Mouse (Mus musculus) embryonic facial prominence, embryonic 10.5 days (tissue): Measurements from ENCODE around the gene Zfp286. TPM values are rescaled to one million over a fixed set of nuclear protein-coding genes. Genes with fewer than 3 reads are reported as not detected.

Experiments
- DNase-seq: peaks from one replicate; pipeline ENCODE4 v3.0.0-alpha.2; 2017; ENCODE audit warnings: low spot score
- H3K27ac ChIP-seq: fragments of 300-500 bp; sonication (generic); replicated peaks from 2 replicates; pipeline ENCODE4 v1.5.1; 2016; ENCODE audit warnings: mild to moderate bottlenecking
- H3K27me3 ChIP-seq: fragments of 300-500 bp; sonication (generic); replicated peaks from 2 replicates; pipeline ENCODE4 v1.6.1; 2016; ENCODE audit warnings: low read depth, mild to moderate bottlenecking; ENCODE audit not compliant: poor library complexity, severe bottlenecking
- H3K36me3 ChIP-seq: fragments of 300-500 bp; sonication (generic); replicated peaks from 2 replicates; pipeline ENCODE4 v1.6.1; 2016; ENCODE audit warnings: mild to moderate bottlenecking, moderate library complexity
- H3K4me1 ChIP-seq: fragments of 300-500 bp; sonication (generic); 2 replicates; pipeline ENCODE4 v1.6.1; 2016
- H3K4me3 ChIP-seq: fragments of 300-500 bp; sonication (generic); 2 replicates; pipeline ENCODE4 v1.5.1; 2016; ENCODE audit warnings: mild to moderate bottlenecking, moderate library complexity
- H3K9me3 ChIP-seq: fragments of 300-500 bp; sonication (generic); 2 replicates; pipeline ENCODE4 v1.6.1; 2016; ENCODE audit warnings: mild to moderate bottlenecking
- WGBS: fragments of 180-500 bp; shearing (Covaris S2); methylation state at CpG from one replicate; pipeline ENCODE4 v1.1.7; 2016; 5-methylcytosine and 5-hydroxymethylcytosine counted together
- polyA plus RNA-seq: library from polyadenylated mRNA; unstranded; fragments of >200 nt; fragmentation: Nextera tagmentation; extraction: Ambion mirVana; gene quantifications from 2 replicates; pipeline ENCODE4 v1.2.1, GENCODE M21; 2016

Gene Zfp286
- polyA plus RNA-seq, 1 experiment from 2014 or later: 28.5 TPM

DNA sequence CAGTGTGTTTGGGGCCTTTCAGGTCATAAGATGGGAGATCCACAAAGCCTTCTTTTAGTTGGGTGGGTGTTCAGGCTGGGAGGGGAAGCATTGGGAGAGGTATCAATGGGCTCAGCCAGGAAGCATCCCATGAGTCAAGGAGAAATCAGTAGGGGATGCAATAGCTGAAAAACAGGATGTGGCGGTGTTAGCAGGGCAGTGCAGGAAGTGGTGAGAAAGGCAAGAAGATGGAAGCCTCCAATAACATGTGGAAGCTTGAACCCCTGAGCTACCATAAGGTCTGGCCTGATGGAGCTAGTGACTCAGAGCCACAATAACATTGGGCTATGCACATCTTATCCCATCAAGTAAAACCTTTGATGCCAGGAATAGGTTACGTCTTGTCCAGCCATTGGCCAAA, 48.1 kb downstream of the Zfp286 start:
- WGBS: 89% methylated on average over 2 of the region's 2 CpGs
- Histone ChIP-seq H3K27me3 (peaks cover 4% of the 10 kb centered on the region; the same call in 1 of the 2 replicates), H3K4me1 (peaks cover 30% of the 10 kb centered on the region), H3K4me3 (no peak overlapping the region), H3K27ac (peak overlapping the region; percentile 81; the same call in 1 of the 2 replicates), H3K36me3 (no peaks in the 10 kb centered on the region), H3K9me3 (no peaks in the 10 kb centered on the region)
- DNase-seq: no peak

DNA sequence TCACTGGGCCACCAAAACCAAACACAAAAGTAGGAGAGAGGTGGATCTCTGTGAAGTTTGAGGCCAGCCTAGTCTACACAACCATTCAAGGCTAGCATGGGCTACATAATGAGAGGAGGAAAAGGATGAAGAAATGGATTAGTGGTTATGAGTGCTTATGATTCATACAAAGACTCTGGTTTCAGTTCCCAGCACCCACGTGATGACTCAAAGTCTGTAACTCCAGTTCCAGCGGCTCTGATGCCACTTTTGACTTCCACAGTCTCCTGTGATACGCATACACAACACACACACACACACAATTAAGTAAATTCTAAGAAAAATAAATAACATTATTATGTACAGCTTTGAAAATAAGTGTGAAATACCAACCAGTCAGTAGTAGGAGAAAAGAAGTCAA, 56.6 kb downstream of the Zfp286 start:
- 88% methylated on average over 3 of the region's 3 CpGs for WGBS
- H3K4me3 ChIP-seq: no peak overlapping the region

DNA sequence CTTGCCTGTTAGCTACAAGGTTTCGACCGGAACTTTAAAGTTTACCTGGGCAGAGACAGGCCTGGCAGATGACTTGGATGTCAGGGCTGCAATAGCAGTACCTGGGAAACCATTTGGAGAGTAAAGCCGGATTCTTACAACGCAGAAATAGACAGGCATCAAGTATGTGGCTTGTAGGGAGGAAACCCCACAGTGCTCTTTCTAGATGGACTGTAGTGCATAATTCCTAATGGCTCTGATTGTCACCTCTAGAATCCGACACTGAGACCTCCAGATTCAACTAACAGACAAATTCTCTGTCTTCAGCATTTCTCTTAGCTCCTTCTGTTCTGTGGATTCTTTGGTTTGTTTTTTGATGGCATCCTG, 57.3 kb downstream of the Zfp286 start:
- Histone ChIP-seq H3K27ac (peak overlapping the region; percentile 92; the same call in 1 of the 2 replicates), H3K4me3 (peak overlapping the region; percentile 82)

More for the DNA sequence above, 56.6 kb downstream of the Zfp286 start:
- no peak for DNase-seq
- no peak overlapping the region for H3K27ac ChIP-seq
- H3K9me3 ChIP-seq: no peaks in the 10 kb centered on the region
- H3K4me1 ChIP-seq: peaks cover 18% of the 10 kb centered on the region
- H3K27me3 ChIP-seq: no peaks in the 10 kb centered on the region; the same call in 1 of the 2 replicates
- H3K36me3 ChIP-seq: peaks cover 14% of the 10 kb centered on the region

DNA sequence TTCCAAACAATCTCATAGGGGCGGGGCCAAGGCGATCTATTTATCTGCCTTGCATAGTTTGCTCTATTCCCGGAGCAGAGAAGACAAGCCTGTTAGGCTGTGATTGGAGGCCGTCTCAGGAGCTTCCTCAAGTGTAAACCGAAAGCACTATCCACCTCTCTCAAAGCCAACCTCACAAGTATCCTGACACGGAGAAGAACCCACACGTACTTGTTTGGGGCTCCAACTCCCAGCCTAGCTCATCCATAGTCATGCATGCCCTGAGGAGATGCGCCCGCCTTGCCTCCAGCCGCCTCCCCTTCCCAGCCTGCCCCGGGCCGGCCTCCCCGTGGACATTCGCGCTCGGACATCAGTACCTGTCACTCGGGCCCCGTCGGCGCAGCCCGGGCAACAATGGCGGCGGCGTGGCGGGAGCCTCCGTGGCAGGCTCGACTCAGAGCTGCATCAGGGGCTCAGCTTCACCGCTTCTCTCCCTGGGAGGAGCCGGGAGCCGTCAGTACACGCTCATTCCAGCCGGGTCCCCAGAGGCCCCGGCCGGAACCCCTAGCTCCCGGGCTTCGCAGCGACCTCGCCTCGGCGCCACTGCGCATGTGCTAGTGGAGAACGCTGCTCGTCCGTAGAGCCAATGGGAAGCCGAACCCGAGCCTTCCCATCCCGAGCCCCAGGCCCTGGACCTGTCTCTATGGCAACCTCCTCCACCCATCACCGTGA, 57.8 kb downstream of the Zfp286 start, which contains the start of gene Zfp287:
Gene Zfp287, minus strand, starts transcription at position 595 of the 711 bp plus-strand sequence.
- peak; percentile 95 for DNase-seq
- peaks cover 22% of the 10 kb centered on the region for H3K36me3 ChIP-seq

More for the DNA sequence above, 57.3 kb downstream of the Zfp286 start:
- Histone ChIP-seq H3K9me3 (no peaks in the 10 kb centered on the region), H3K27me3 (no peaks in the 10 kb centered on the region; the same call in 1 of the 2 replicates), H3K36me3 (peaks cover 21% of the 10 kb centered on the region), H3K4me1 (peaks cover 18% of the 10 kb centered on the region)
- WGBS: 11% methylated on average over 5 of the region's 5 CpGs
- DNase-seq: no peak

DNA sequence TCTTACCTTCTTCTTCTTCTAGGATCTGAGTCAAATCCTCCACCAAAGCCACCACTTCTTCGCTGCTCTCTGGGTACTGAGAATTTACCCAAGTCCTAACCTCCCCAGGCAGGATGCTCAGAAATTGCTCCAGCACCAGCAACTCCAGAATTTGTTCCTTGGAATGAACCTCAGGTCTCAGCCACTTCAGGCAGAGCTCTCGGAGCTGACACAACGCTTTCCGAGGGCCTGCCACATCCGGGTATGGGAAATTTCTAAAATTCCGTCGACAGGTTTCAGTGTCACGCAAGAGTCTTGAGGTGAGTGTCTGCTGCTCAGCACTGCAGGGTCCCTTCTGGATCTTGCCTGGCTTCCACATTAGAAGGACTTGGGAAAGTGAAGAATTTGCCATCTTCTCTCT, 61.0 kb downstream of the Zfp286 start:
- Histone ChIP-seq H3K36me3 (peaks cover 53% of the 10 kb centered on the region), H3K4me1 (peaks cover 18% of the 10 kb centered on the region)

More for the DNA sequence above, 57.8 kb downstream of the Zfp286 start, which contains the start of gene Zfp287:
- Histone ChIP-seq H3K27me3 (no peaks in the 10 kb centered on the region; the same call in 1 of the 2 replicates), H3K9me3 (no peaks in the 10 kb centered on the region), H3K27ac (peak within 1 kb of the TSS; percentile 92), H3K4me1 (peaks cover 18% of the 10 kb centered on the region), H3K4me3 (peak within 1 kb of the TSS; percentile 82)
- WGBS: under 1% methylated on average over 48 of the region's 48 CpGs

DNA sequence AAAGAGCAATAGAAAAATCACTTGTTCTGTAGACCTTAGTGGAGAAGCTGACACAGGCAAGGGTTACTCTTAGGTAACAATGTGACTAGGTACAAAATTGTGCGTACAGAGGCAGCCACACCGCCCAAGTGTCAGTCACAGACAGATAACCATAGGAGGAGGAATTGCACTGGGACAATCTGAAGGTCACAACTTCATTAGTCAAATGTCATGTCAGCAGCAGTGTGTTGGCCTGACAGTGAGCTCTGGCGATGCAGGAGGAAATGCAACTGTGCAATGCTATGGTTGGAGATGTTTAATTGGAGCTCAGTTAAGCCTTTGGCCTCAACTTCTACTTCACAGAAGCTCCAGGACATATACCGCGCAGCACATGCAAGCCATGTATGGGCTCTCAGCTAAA, 78.6 kb downstream of the Zfp286 start:
- Histone ChIP-seq H3K4me3 (no peak overlapping the region), H3K27ac (no peak overlapping the region), H3K36me3 (peaks cover 56% of the 10 kb centered on the region), H3K9me3 (no peaks in the 10 kb centered on the region), H3K27me3 (no peaks in the 10 kb centered on the region), H3K4me1 (no peaks in the 10 kb centered on the region)
- DNase-seq: no peak
- 92% methylated on average over 5 of the region's 5 CpGs for WGBS

More for the DNA sequence above, 61.0 kb downstream of the Zfp286 start:
- no peak for DNase-seq
- H3K9me3 ChIP-seq: no peaks in the 10 kb centered on the region
- H3K4me3 ChIP-seq: no peak overlapping the region
- 92% methylated on average over 8 of the region's 8 CpGs for WGBS
- no peaks in the 10 kb centered on the region for H3K27me3 ChIP-seq
- H3K27ac ChIP-seq: no peak overlapping the region

DNA sequence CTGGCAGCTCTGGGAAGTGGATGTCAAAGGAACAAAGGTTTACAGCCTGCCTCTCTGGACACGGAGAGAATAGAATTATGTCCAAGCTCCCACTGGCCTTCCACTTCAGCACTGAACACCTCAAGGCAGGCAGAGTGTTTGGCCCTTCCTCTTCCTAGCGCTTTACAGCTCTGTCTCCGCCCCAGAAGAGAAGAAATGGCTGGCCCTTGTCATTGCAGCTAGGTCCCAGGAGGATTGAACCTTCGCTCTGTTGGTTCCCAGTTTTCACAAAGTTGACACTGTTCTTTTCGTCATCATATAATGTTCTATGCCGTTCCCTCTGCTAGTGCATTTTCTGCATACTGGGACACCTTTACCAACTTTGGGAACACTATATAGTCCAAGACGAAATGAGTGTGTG, 81.0 kb downstream of the Zfp286 start:
- H3K27me3 ChIP-seq: no peaks in the 10 kb centered on the region
- no peak for DNase-seq
- no peaks in the 10 kb centered on the region for H3K9me3 ChIP-seq
- H3K4me1 ChIP-seq: no peaks in the 10 kb centered on the region
- peaks cover 36% of the 10 kb centered on the region for H3K36me3 ChIP-seq
- WGBS: 84% methylated on average over 7 of the region's 7 CpGs
- H3K27ac ChIP-seq: no peak overlapping the region
- no peak overlapping the region for H3K4me3 ChIP-seq

DNA sequence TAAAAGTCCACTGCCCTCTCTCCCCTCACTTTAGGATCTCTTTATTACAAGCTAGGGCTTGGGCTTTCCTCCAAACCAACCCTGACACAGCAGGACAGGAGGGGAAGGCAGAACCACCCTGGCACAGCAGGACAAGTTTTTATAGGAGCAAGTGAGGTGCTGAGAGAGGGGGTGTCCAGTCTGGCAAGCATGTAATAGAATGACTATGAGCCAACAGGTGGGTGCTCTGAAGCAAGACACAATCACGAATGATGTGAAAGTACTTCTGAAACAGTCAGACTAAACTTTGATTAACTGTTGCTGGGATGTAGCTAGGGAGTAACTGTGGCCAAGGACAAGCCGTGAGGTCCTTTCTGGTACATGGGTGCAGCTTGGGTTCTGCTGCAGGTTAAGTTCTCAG, 83.1 kb downstream of the Zfp286 start:
- no peak for DNase-seq
- no peak overlapping the region for H3K27ac ChIP-seq
- WGBS: 92% methylated on average over 2 of the region's 2 CpGs

More for the DNA sequence above, 83.1 kb downstream of the Zfp286 start:
- peaks cover 17% of the 10 kb centered on the region for H3K36me3 ChIP-seq
- H3K9me3 ChIP-seq: no peaks in the 10 kb centered on the region
- H3K27me3 ChIP-seq: no peaks in the 10 kb centered on the region
- H3K4me1 ChIP-seq: no peaks in the 10 kb centered on the region
- H3K4me3 ChIP-seq: no peak overlapping the region

Other genes starting within 250 kb of the Zfp286 start
- gene Ubb, start 238.3 kb downstream of the Zfp286 start, polyA plus RNA-seq: 3,487 and 3,558 TPM in 2 replicates
- gene Trpv2, start 215.0 kb downstream of the Zfp286 start, polyA plus RNA-seq: 2.6 and 3.8 TPM in 2 replicates
- gene Lrrc75a, start 140.9 kb downstream of the Zfp286 start, polyA plus RNA-seq: 11.2 and 12.9 TPM in 2 replicates
- gene Mmgt2, start 140.8 kb downstream of the Zfp286 start, polyA plus RNA-seq: 41.9 and 44.2 TPM in 2 replicates
- 13.0 and 14.3 TPM in 2 replicates for gene Zfp287, start 57.6 kb downstream of the Zfp286 start, polyA plus RNA-seq
- not detected in 2 replicates for gene Gm10428, start 36.4 kb downstream of the Zfp286 start, polyA plus RNA-seq
- 2.9 and 3.7 TPM in 2 replicates for gene Trim16, start 30.8 kb upstream of the Zfp286 start, polyA plus RNA-seq
- 0.40 and 0.81 TPM in 2 replicates for gene Fbxw10, start 57.6 kb upstream of the Zfp286 start, polyA plus RNA-seq
- 45.4 and 50.0 TPM in 2 replicates for gene Tvp23b, start 90.0 kb upstream of the Zfp286 start, polyA plus RNA-seq
- 0.29 TPM in 1 of 2 replicates, not detected in the other for gene Cdrt4, start 161.7 kb upstream of the Zfp286 start, polyA plus RNA-seq